Mouse (Mus musculus) embryo, embryonic 11 days (tissue): ENCODE data around the gene Rexo1.

Source experiments
- DNase-seq: peaks from one replicate; pipeline ENCODE4 v3.0.0-alpha.2; 2015

The Rexo1 gene

GRCm38 (mm10) chr10:80584642-80585552 is 23.5 kb upstream of the Rexo1 start:
- DNase-seq, result no peak

- no peak for DNase-seq
These were observed 22.7 kb upstream of the Rexo1 start for GRCm38 (mm10) chr10:80584045-80584488.

GRCm38 (mm10) chr10:80583047-80583446 is 21.7 kb upstream of the Rexo1 start:
- DNase-seq, result no peak

GRCm38 (mm10) chr10:80578911-80579310 is 17.6 kb upstream of the Rexo1 start:
- peak; percentile 73 for DNase-seq

GRCm38 (mm10) chr10:80578131-80578750 is 16.9 kb upstream of the Rexo1 start:
- peak; percentile 89 for DNase-seq

GRCm38 (mm10) chr10:80577195-80578130 is 16.1 kb upstream of the Rexo1 start, which contains the start of gene Klf16:
TSS of gene Klf16 (minus strand) at chr10:80577321.
- DNase-seq, result peak; percentile 95

GRCm38 (mm10) chr10:80576351-80577194 is 15.2 kb upstream of the Rexo1 start:
- DNase-seq, result peak; percentile 69

GRCm38 (mm10) chr10:80575925-80576324 is 14.6 kb upstream of the Rexo1 start:
- no peak for DNase-seq

- DNase-seq, result no peak
These were observed 13.5 kb upstream of the Rexo1 start for GRCm38 (mm10) chr10:80574896-80575295.

- no peak for DNase-seq
These were observed 12.6 kb upstream of the Rexo1 start for GRCm38 (mm10) chr10:80573944-80574343.

- DNase-seq, result no peak
These were observed 11.1 kb upstream of the Rexo1 start for GRCm38 (mm10) chr10:80572477-80572876.

- peak; percentile 67 for DNase-seq
These were observed 9.8 kb upstream of the Rexo1 start for GRCm38 (mm10) chr10:80570871-80571836.

- DNase-seq, result no peak
These were observed 9.1 kb upstream of the Rexo1 start for GRCm38 (mm10) chr10:80570419-80570818.

GRCm38 (mm10) chr10:80569664-80570066 is 8.3 kb upstream of the Rexo1 start:
- peak; percentile 73 for DNase-seq

GRCm38 (mm10) chr10:80568876-80569275 is 7.5 kb upstream of the Rexo1 start:
- DNase-seq, result no peak

GRCm38 (mm10) chr10:80566375-80567092 is 5.2 kb upstream of the Rexo1 start:
- DNase-seq, result peak; percentile 85

- no peak for DNase-seq
These were observed 739 bp downstream of the Rexo1 start for GRCm38 (mm10) chr10:80560621-80561020.

GRCm38 (mm10) chr10:80559431-80559830 is 1.9 kb downstream of the Rexo1 start:
- DNase-seq, result no peak

- peak; percentile 79 for DNase-seq
These were observed 3.9 kb downstream of the Rexo1 start for GRCm38 (mm10) chr10:80557346-80557965.
